Mouse (Mus musculus): ENCODE results near the gene Atp9a. TPM values are rescaled to one million over a fixed set of nuclear protein-coding genes. Genes with fewer than 3 reads are reported as not detected.

The Atp9a gene
- 75.2 and 76.8 TPM in 2 replicates for polyA plus RNA-seq (2014; fragmentation: Nextera tagmentation; extraction: Ambion mirVana)

DNA sequence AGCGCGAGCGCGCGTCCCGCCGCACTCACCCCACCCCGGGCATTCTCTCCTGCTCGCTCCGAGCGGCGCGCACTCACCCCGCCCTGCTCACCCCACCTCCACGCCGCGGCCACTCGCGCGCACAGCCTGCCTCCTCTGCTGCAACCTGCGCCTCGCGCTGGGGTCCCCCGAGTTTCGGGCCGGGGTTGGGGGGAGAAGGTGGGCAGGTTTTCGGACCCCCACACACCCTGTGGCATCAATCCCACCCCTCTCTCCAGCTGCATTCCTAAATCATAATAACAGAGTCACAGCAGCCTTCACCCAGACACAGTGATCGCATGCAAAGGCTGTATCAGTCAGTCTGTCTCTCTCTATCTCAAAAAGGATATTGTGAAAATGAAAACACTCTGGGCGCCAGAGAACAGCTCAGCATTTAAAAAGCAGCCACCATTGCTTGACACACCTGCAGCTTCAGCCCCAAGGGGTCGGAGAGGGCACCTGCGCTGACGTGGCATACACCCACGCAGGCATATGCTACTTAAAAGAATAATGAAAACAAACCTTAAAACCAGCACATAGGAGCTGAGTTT, at the start of gene Atp9a:
Gene Atp9a, minus strand, starts transcription at position 351 of the 569 bp plus-strand sequence.
- ATAC-seq (ENCODE audit: low read depth), result peak; percentile 76
- Histone ChIP-seq H3K4me3 (ENCODE audit: low read depth, low read length) (peak within 1 kb of the TSS; percentile 93), H3K27me3 (ENCODE audit: control insufficient read depth, insufficient read depth, low read length) (no peaks in the 10 kb centered on the region), H3K9ac (replicated peaks; ENCODE audit: low read depth, low read length) (peak within 1 kb of the TSS; percentile 99), H3K9me3 (ENCODE audit: control insufficient read depth, low read length) (no peaks in the 10 kb centered on the region), H3K4me2 (ENCODE audit: low read depth, low read length) (peak within 1 kb of the TSS; percentile 45), H3K27ac (ENCODE audit: low read depth, low read length) (peak within 1 kb of the TSS; percentile 95), H3K4me1 (ENCODE audit: control insufficient read depth, insufficient read depth, low read length) (peaks cover 6% of the 10 kb centered on the region; the same call in 1 of the 2 replicates), H3K36me3 (ENCODE audit: control insufficient read depth, insufficient read depth, low read length) (no peaks in the 10 kb centered on the region)
- WGBS, result 9% methylated on average over 32 of the region's 33 CpGs

DNA sequence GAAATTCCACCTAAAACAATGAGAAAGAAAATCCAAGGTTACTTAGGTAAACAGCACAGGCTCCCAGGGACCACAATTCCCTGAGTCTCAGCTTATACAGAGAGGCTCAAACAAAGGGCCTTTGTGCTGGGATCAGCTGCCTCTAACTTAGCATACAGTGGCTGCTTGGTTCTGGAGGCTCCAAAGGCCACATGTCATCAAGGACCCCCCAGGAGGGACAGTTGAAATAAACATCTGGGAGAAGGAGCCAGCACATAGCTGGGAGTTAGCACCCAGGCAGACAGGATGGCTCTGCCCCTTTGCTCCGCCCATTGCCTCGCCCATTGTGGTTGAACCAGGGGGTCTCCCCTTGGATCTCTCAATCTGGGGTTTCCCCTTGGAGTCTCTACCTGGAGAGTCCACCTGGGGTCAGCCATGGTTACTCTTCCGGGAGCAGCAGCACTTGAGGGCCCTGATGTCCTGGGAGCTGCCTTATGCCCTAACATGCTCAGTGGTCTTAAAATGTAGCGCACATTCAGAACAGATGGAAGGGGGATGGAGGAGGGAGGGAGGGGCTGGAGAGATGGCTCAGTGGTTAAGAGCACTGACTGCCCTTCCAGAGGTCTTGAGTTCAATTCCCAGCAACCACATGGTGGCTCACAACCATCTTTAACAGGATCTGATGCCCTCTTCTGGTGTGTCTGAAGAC, 49.0 kb upstream of the Atp9a start:
- ATAC-seq (ENCODE audit: low read depth), result no peak
- H3K27ac ChIP-seq (ENCODE audit: low read depth, low read length), result no peak overlapping the region
- H3K4me2 ChIP-seq (ENCODE audit: low read depth, low read length), result no peak overlapping the region
- no peaks in the 10 kb centered on the region for H3K27me3 ChIP-seq (ENCODE audit: control insufficient read depth, insufficient read depth, low read length)
- H3K4me3 ChIP-seq (ENCODE audit: low read depth, low read length), result no peak overlapping the region
- H3K9me3 ChIP-seq (ENCODE audit: control insufficient read depth, low read length), result no peaks in the 10 kb centered on the region
- H3K36me3 ChIP-seq (ENCODE audit: control insufficient read depth, insufficient read depth, low read length), result no peaks in the 10 kb centered on the region
- 59% methylated on average over 4 of the region's 4 CpGs for WGBS
- no peaks in the 10 kb centered on the region for H3K4me1 ChIP-seq (ENCODE audit: control insufficient read depth, insufficient read depth, low read length)
- H3K9ac ChIP-seq (replicated peaks; ENCODE audit: low read depth, low read length), result no peak overlapping the region

GRCm38 (mm10) chr2:168786174-168786573, 44.0 kb upstream of the Atp9a start:
- no peak overlapping the region for H3K9ac ChIP-seq (replicated peaks; ENCODE audit: low read depth, low read length)
- H3K9me3 ChIP-seq (ENCODE audit: control insufficient read depth, low read length), result no peaks in the 10 kb centered on the region
- H3K4me1 ChIP-seq (ENCODE audit: control insufficient read depth, insufficient read depth, low read length), result no peaks in the 10 kb centered on the region
- WGBS, result 92% methylated on average over 9 of the region's 9 CpGs
- no peak overlapping the region for H3K27ac ChIP-seq (ENCODE audit: low read depth, low read length)
- no peak overlapping the region for H3K4me2 ChIP-seq (ENCODE audit: low read depth, low read length)
- ATAC-seq (ENCODE audit: low read depth), result no peak
- H3K36me3 ChIP-seq (ENCODE audit: control insufficient read depth, insufficient read depth, low read length), result no peaks in the 10 kb centered on the region
- no peak overlapping the region for H3K4me3 ChIP-seq (ENCODE audit: low read depth, low read length)
- no peaks in the 10 kb centered on the region for H3K27me3 ChIP-seq (ENCODE audit: control insufficient read depth, insufficient read depth, low read length)

GRCm38 (mm10) chr2:168780596-168780995, 38.4 kb upstream of the Atp9a start:
- H3K4me2 ChIP-seq (ENCODE audit: low read depth, low read length), result no peak overlapping the region
- H3K9me3 ChIP-seq (ENCODE audit: control insufficient read depth, low read length), result no peaks in the 10 kb centered on the region
- ATAC-seq (ENCODE audit: low read depth), result no peak
- H3K9ac ChIP-seq (replicated peaks; ENCODE audit: low read depth, low read length), result no peak overlapping the region
- no peaks in the 10 kb centered on the region for H3K27me3 ChIP-seq (ENCODE audit: control insufficient read depth, insufficient read depth, low read length)
- no peak overlapping the region for H3K4me3 ChIP-seq (ENCODE audit: low read depth, low read length)
- H3K27ac ChIP-seq (ENCODE audit: low read depth, low read length), result no peak overlapping the region
- 27% methylated on average over 9 of the region's 9 CpGs for WGBS
- H3K36me3 ChIP-seq (ENCODE audit: control insufficient read depth, insufficient read depth, low read length), result no peaks in the 10 kb centered on the region
- H3K4me1 ChIP-seq (ENCODE audit: control insufficient read depth, insufficient read depth, low read length), result peaks cover 5% of the 10 kb centered on the region; the same call in 1 of the 2 replicates

GRCm38 (mm10) chr2:168780024-168780423, 37.8 kb upstream of the Atp9a start:
- Histone ChIP-seq H3K4me2 (ENCODE audit: low read depth, low read length) (no peak overlapping the region), H3K4me1 (ENCODE audit: control insufficient read depth, insufficient read depth, low read length) (peaks cover 5% of the 10 kb centered on the region; the same call in 1 of the 2 replicates), H3K27ac (ENCODE audit: low read depth, low read length) (no peak overlapping the region), H3K36me3 (ENCODE audit: control insufficient read depth, insufficient read depth, low read length) (no peaks in the 10 kb centered on the region), H3K9ac (replicated peaks; ENCODE audit: low read depth, low read length) (no peak overlapping the region), H3K9me3 (ENCODE audit: control insufficient read depth, low read length) (no peaks in the 10 kb centered on the region), H3K27me3 (ENCODE audit: control insufficient read depth, insufficient read depth, low read length) (no peaks in the 10 kb centered on the region), H3K4me3 (ENCODE audit: low read depth, low read length) (no peak overlapping the region)
- 5% methylated on average over 9 of the region's 9 CpGs for WGBS
- no peak for ATAC-seq (ENCODE audit: low read depth)

GRCm38 (mm10) chr2:168777481-168777880, 35.3 kb upstream of the Atp9a start:
- Histone ChIP-seq H3K4me3 (ENCODE audit: low read depth, low read length) (no peak overlapping the region), H3K4me2 (ENCODE audit: low read depth, low read length) (no peak overlapping the region), H3K9me3 (ENCODE audit: control insufficient read depth, low read length) (no peaks in the 10 kb centered on the region), H3K27ac (ENCODE audit: low read depth, low read length) (no peak overlapping the region), H3K36me3 (ENCODE audit: control insufficient read depth, insufficient read depth, low read length) (no peaks in the 10 kb centered on the region), H3K27me3 (ENCODE audit: control insufficient read depth, insufficient read depth, low read length) (no peaks in the 10 kb centered on the region), H3K4me1 (ENCODE audit: control insufficient read depth, insufficient read depth, low read length) (peaks cover 5% of the 10 kb centered on the region; the same call in 1 of the 2 replicates), H3K9ac (replicated peaks; ENCODE audit: low read depth, low read length) (no peak overlapping the region)
- no peak for ATAC-seq (ENCODE audit: low read depth)

DNA sequence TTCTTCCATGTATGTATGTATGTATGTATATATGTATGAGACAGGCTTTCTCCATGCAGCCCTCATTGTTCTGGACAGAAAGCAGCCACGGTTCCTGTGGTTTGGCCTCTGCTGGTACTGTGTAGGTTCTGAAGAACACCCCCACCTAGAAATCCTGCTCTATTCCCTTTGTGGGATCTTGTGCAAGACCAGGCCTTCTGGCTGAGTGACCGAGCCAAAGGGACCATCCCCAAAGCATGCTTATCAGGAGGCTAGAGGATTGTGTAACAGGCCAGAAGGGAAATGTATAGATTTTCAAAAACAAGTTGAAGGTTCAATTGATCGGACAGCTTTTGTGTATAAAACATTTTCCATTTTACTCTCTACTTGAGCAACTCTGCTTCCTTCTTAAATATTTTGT, 34.0 kb upstream of the Atp9a start:
- no peak overlapping the region for H3K4me3 ChIP-seq (ENCODE audit: low read depth, low read length)
- H3K27ac ChIP-seq (ENCODE audit: low read depth, low read length), result no peak overlapping the region
- no peaks in the 10 kb centered on the region for H3K9me3 ChIP-seq (ENCODE audit: control insufficient read depth, low read length)
- no peak overlapping the region for H3K9ac ChIP-seq (replicated peaks; ENCODE audit: low read depth, low read length)
- peaks cover 5% of the 10 kb centered on the region; the same call in 1 of the 2 replicates for H3K4me1 ChIP-seq (ENCODE audit: control insufficient read depth, insufficient read depth, low read length)
- H3K36me3 ChIP-seq (ENCODE audit: control insufficient read depth, insufficient read depth, low read length), result no peaks in the 10 kb centered on the region
- no peaks in the 10 kb centered on the region for H3K27me3 ChIP-seq (ENCODE audit: control insufficient read depth, insufficient read depth, low read length)
- WGBS, result 84% methylated on average over 3 of the region's 3 CpGs
- ATAC-seq (ENCODE audit: low read depth), result no peak
- no peak overlapping the region for H3K4me2 ChIP-seq (ENCODE audit: low read depth, low read length)

DNA sequence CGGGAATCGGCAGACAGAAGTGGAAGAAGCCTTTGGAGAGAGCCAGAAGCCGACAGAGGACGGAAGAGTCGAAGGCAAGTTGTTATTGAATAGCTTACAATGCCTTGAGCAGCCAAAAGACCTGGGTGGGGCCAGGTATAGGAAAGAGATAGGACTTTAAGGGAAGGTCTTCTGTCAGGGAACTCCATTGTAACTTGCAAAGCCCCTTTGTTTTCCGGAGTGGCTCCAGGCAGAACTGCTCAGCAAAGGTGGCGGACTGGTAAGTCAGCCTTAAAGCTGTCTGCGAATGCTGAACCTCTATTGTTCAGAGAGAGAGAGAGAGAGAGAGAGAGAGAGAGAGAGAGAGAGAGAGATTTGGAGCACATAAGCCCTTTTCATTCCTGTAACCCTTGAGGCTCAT, 27.1 kb upstream of the Atp9a start:
- Histone ChIP-seq H3K27me3 (ENCODE audit: control insufficient read depth, insufficient read depth, low read length) (peaks cover 11% of the 10 kb centered on the region; the same call in 1 of the 2 replicates), H3K9ac (replicated peaks; ENCODE audit: low read depth, low read length) (no peak overlapping the region)
- WGBS, result 38% methylated on average over 8 of the region's 8 CpGs

GRCm38 (mm10) chr2:168767582-168767981, 25.4 kb upstream of the Atp9a start, which contains the start of gene Sall4:
Gene Sall4, minus strand, starts transcription at chr2:168767943.
- no peaks in the 10 kb centered on the region for H3K9me3 ChIP-seq (ENCODE audit: control insufficient read depth, low read length)
- peaks cover 18% of the 10 kb centered on the region for H3K4me1 ChIP-seq (ENCODE audit: control insufficient read depth, insufficient read depth, low read length)
- no peaks in the 10 kb centered on the region for H3K36me3 ChIP-seq (ENCODE audit: control insufficient read depth, insufficient read depth, low read length)
- H3K27ac ChIP-seq (ENCODE audit: low read depth, low read length), result no peak within 1 kb of the TSS
- peak within 1 kb of the TSS; percentile 88 for H3K4me2 ChIP-seq (ENCODE audit: low read depth, low read length)
- 10% methylated on average over 10 of the region's 10 CpGs for WGBS
- H3K4me3 ChIP-seq (ENCODE audit: low read depth, low read length), result peak within 1 kb of the TSS; percentile 41
- peak within 1 kb of the TSS; percentile 37; the same call in 1 of the 2 replicates for H3K9ac ChIP-seq (replicated peaks; ENCODE audit: low read depth, low read length)
- peaks cover 11% of the 10 kb centered on the region; the same call in 1 of the 2 replicates for H3K27me3 ChIP-seq (ENCODE audit: control insufficient read depth, insufficient read depth, low read length)
- no peak for ATAC-seq (ENCODE audit: low read depth)

More for the DNA sequence above, 27.1 kb upstream of the Atp9a start:
- Histone ChIP-seq H3K4me2 (ENCODE audit: low read depth, low read length) (no peak overlapping the region), H3K36me3 (ENCODE audit: control insufficient read depth, insufficient read depth, low read length) (no peaks in the 10 kb centered on the region), H3K27ac (ENCODE audit: low read depth, low read length) (no peak overlapping the region), H3K4me1 (ENCODE audit: control insufficient read depth, insufficient read depth, low read length) (peaks cover 17% of the 10 kb centered on the region), H3K4me3 (ENCODE audit: low read depth, low read length) (no peak overlapping the region), H3K9me3 (ENCODE audit: control insufficient read depth, low read length) (no peaks in the 10 kb centered on the region)
- no peak for ATAC-seq (ENCODE audit: low read depth)

Measured in neural tube, embryonic 14.5 days (tissue).